Mouse (Mus musculus) forebrain, embryonic 13.5 days (tissue): Measurements from ENCODE around the gene Slc39a9. TPM values are rescaled to one million over a fixed set of nuclear protein-coding genes. Genes with fewer than 3 reads are reported as not detected.

Experiments
- ATAC-seq: fragments of 200-750 bp; cut with Nextera tagmentation; 2 replicates; pipeline ENCODE4 v1.8.0; 2017
- H3K27ac ChIP-seq: fragments of 300-500 bp; sonication (generic); 2 replicates; pipeline ENCODE4 v1.5.1; 2015; ENCODE audit warnings: inconsistent platforms, mild to moderate bottlenecking, moderate library complexity
- H3K27me3 ChIP-seq: fragments of 300-500 bp; sonication (generic); 2 replicates; pipeline ENCODE4 v1.6.1; 2015; ENCODE audit warnings: mild to moderate bottlenecking, inconsistent platforms
- H3K36me3 ChIP-seq: fragments of 300-500 bp; sonication (generic); 2 replicates; pipeline ENCODE4 v1.6.1; 2015; ENCODE audit warnings: mild to moderate bottlenecking, inconsistent platforms; ENCODE audit not compliant: poor library complexity, severe bottlenecking
- H3K4me1 ChIP-seq: fragments of 300-500 bp; sonication (generic); 2 replicates; pipeline ENCODE4 v1.6.1; 2015; ENCODE audit warnings: inconsistent platforms
- H3K4me2 ChIP-seq: fragments of 300-500 bp; sonication (generic); 2 replicates; pipeline ENCODE4 v1.6.1; 2015; ENCODE audit warnings: inconsistent platforms, mild to moderate bottlenecking, moderate library complexity
- H3K4me3 ChIP-seq: fragments of 300-500 bp; sonication (generic); 2 replicates; pipeline ENCODE4 v1.5.1; 2015; ENCODE audit warnings: mild to moderate bottlenecking, inconsistent platforms
- H3K9ac ChIP-seq: fragments of 300-500 bp; sonication (generic); 2 replicates; pipeline ENCODE4 v1.6.1; 2015; ENCODE audit warnings: mild to moderate bottlenecking, inconsistent platforms
- H3K9me3 ChIP-seq: fragments of 300-500 bp; sonication (generic); replicated peaks from 2 replicates; pipeline ENCODE4 v1.6.1; 2016; ENCODE audit warnings: inconsistent platforms
- WGBS: fragments of 180-500 bp; shearing (Covaris S2); methylation state at CpG from one replicate; pipeline ENCODE4 v1.1.7; 2015; 5-methylcytosine and 5-hydroxymethylcytosine counted together
- polyA plus RNA-seq: library from polyadenylated mRNA; unstranded; fragments of >200 nt; fragmentation: Nextera tagmentation; extraction: Ambion mirVana; gene quantifications from 2 replicates; pipeline ENCODE4 v1.2.1, GENCODE M21; 2015

Gene Slc39a9
- polyA plus RNA-seq, 1 experiment from 2014 or later: 20.2 TPM

DNA sequence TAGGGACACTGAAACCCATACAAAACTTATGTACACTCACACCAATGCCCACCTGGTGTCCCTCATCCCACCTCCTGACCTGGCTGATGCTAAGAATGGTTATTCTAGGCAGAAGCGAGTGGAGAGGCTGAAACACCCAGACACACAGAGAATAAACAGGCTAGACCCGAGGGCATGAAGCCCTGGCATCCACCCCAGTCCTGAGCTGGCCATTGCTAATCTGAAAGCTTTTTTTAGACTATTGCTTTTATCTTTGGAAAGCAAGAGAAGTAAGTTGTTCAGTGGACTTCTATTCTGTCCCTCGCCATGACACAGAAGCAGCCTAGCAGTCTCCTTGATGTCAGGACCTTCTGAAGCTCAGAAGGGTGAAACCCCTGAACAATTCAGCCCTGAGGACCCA is 33.8 kb upstream of the Slc39a9 start:
- Histone ChIP-seq H3K9ac (no peak overlapping the region), H3K27ac (no peak overlapping the region), H3K9me3 (no peaks in the 10 kb centered on the region), H3K4me2 (no peak overlapping the region), H3K36me3 (peaks cover 2% of the 10 kb centered on the region; the same call in 1 of the 2 replicates), H3K27me3 (no peaks in the 10 kb centered on the region), H3K4me1 (no peaks in the 10 kb centered on the region), H3K4me3 (no peak overlapping the region)
- no peak for ATAC-seq
- WGBS: 89% methylated on average over 3 of the region's 3 CpGs

DNA sequence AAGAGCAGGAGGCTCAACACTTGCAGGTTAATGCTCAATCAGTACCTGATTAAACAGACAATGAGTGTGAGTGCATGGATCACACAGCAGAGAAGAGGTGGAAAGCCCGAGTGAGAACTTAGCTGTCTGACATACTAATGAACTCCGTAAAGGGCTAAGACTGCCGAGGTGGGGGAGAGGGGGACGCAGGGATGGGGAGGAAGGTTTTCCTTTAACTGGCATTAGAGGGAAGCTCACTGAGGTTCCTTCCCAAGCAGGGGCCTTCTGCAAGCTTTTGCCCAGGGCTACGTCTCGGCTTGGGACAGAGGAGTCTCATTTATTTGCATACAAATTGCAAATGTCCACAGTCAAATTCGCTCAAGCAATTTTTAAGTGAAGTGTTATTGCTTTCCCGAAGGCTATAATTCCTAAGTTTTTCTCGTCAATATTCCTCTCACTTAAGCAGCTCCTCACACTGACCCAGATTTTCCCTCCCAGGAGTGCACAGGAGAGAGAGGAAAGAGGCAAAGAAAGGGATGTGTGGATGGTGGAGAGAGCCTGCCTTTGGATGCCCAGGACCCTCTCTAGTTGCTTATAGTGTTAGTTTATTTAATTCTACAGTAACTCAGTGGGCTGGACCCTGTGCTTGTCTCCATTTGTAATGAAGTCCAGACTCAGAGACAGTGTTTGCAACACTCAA is 31.4 kb upstream of the Slc39a9 start:
- WGBS: 53% methylated on average over 9 of the region's 9 CpGs
- Histone ChIP-seq H3K4me2 (no peak overlapping the region), H3K27me3 (no peaks in the 10 kb centered on the region), H3K4me1 (no peaks in the 10 kb centered on the region), H3K9ac (no peak overlapping the region), H3K27ac (no peak overlapping the region), H3K4me3 (no peak overlapping the region), H3K9me3 (no peaks in the 10 kb centered on the region), H3K36me3 (no peaks in the 10 kb centered on the region)
- no peak for ATAC-seq

DNA sequence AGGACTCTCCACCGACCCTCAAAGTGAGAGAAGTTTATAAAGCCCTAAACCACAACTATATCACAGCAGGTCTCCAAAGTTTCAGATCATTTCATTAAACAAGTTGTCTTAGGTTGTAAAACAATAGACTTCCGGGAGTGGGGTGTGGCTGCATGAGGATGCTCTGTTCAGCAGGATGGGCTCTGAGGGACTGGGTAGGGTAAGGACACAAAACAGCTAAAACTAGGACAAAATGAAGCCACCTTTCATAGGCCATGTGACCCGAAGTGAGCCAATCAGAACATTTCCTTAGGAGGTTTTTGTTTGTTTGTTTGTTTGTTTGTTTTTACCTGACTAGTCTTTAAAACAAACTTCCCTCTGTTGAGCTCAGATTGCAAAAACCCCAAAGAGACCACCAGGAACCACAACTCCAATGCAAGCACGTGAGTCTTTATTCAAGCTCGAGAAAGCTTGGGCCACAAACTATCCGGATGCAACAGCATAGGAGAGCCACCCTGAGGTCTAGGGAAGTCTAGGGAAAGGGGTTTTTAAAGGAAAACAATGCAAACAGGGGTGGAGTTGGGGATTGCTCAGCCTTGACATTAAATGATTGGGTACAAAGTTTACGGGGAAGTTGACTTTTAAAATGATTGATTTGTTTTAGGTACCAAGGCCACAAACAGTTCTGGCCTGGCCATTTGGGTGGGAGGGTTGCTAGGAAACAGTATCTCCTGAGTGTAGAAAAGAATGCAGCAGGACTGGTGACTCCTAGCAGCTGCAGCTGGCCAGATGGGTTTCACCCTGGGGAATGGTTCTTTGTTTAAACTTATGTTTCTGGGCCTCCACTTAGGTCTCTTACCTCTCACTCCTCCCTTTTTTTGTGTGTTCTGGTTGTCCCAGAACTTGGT is 28.1 kb upstream of the Slc39a9 start:
- no peak overlapping the region for H3K9ac ChIP-seq
- H3K9me3 ChIP-seq: no peaks in the 10 kb centered on the region
- H3K4me2 ChIP-seq: no peak overlapping the region
- no peak overlapping the region for H3K4me3 ChIP-seq
- no peak for ATAC-seq
- no peaks in the 10 kb centered on the region for H3K36me3 ChIP-seq
- H3K27me3 ChIP-seq: no peaks in the 10 kb centered on the region
- no peak overlapping the region for H3K27ac ChIP-seq
- 73% methylated on average over 7 of the region's 7 CpGs for WGBS
- H3K4me1 ChIP-seq: no peaks in the 10 kb centered on the region

DNA sequence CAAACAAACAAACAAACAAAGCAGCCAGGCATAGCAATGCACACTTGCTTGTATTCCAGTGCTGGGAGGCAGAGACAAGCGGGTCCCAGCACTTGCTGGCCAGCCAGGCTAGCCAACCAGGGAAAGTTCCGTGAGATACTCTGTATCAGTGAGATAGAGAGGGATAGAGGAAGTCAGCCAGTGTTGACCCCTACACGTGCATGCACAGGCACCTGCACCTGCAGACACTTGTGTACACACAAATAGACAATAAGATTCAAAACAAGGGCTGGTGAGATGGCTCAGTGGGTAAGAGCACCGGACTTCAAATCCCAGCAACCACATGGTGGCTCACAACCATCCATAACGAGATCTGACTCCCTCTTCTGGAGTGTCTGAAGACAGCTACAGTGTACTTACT is 23.2 kb upstream of the Slc39a9 start:
- Histone ChIP-seq H3K27me3 (no peaks in the 10 kb centered on the region), H3K9ac (no peak overlapping the region), H3K4me1 (no peaks in the 10 kb centered on the region), H3K4me2 (no peak overlapping the region), H3K9me3 (no peaks in the 10 kb centered on the region), H3K4me3 (no peak overlapping the region), H3K27ac (no peak overlapping the region), H3K36me3 (no peaks in the 10 kb centered on the region)
- no peak for ATAC-seq
- WGBS: 78% methylated on average over 5 of the region's 5 CpGs

DNA sequence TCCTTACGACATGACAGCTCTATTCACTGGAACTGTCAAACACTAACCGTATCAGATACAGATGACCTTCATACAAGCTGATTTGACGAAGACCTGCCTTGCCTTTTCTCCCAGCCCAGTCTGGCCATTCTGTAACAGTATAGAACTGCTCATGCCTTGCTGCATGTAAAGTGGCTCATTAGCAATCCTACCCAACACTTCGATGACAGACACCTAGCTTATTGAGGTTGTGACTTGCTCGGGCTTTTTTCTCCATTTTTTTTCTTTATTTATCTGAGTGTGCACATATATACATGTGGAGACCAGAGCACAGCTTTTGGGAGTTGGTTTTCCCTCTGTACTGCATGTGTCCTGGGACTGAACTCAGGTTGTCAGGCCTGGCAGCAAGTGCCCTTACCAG is 11.9 kb upstream of the Slc39a9 start:
- Histone ChIP-seq H3K4me3 (no peak overlapping the region), H3K27ac (no peak overlapping the region), H3K9me3 (no peaks in the 10 kb centered on the region), H3K27me3 (no peaks in the 10 kb centered on the region), H3K9ac (no peak overlapping the region), H3K4me1 (peaks cover 2% of the 10 kb centered on the region; the same call in 1 of the 2 replicates), H3K36me3 (peaks cover 60% of the 10 kb centered on the region), H3K4me2 (no peak overlapping the region)
- ATAC-seq: no peak
- WGBS: 87% methylated on average over 5 of the region's 5 CpGs

DNA sequence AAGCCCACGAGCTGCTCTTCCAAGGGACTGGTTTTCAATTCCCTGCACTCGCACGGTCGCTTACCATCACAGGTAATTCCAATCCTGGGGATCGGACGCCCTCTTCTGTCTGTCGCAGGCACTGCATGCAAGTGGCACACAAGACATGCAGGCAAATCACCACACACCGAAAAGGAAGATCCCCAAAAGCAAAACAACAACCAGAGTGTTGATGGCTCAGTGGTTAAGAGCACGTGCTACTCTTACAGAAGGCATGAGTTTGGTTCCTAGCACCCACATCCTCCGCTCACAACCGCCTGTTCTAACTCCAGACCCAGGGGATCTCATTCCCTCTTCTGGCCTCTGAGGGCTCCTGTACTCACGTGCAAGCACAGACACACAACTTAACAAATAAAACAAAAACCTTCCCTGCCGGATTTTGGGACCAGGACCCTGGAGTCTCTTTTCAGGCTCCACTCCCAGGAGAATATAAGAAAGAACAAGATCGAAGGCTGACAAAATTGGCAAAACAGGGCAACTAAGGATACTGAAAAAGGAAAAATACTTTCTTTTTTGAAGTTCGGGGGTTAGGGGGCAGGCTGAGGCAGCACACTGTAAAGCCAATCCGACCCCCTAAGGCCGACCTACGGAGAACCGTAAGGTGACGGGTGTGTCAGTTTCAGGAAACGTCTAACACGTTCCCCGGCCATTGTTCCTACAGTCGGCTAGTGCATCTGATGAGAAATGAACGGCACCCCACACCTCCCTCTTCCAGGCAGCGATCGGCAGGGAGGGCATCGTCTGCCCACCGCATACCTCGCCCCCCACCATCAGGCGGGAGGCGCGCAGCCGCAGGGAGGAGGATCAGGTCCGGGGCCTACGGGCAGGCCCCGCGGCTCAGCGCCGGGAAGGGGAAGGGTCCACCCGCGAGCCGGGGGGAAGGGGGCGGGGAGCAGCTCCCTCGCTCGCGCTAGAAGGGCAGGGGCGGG is 674 bp upstream of the Slc39a9 start:
- H3K27ac ChIP-seq: peak overlapping the region; percentile 87
- peaks cover 49% of the 10 kb centered on the region for H3K4me1 ChIP-seq
- H3K36me3 ChIP-seq: peaks cover 35% of the 10 kb centered on the region
- H3K4me3 ChIP-seq: peak overlapping the region; percentile 90
- peak overlapping the region; percentile 90 for H3K9ac ChIP-seq
- peak overlapping the region; percentile 97 for H3K4me2 ChIP-seq
- H3K9me3 ChIP-seq: no peaks in the 10 kb centered on the region
- WGBS: 3% methylated on average over 31 of the region's 48 CpGs
- peak; percentile 83 for ATAC-seq
- no peaks in the 10 kb centered on the region for H3K27me3 ChIP-seq

DNA sequence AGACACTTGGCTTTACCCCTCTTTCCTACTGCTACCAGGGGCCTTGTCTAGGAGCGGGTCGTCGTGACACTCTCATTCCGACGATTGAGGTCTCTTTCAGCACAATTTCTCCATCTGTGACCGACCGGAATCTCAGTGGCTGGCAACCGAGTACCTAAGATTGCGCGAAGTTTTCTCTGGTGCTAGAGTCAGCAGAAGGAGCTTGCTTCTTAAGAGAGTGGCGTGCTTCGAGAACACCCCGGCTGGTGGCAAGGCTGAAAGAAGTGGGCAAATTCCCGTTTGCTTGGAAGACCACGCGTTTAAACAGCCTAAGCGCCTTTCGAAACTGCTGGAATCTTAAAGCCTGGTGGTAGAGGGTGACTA is 804 bp downstream of the Slc39a9 start:
- WGBS: 10% methylated on average over 18 of the region's 18 CpGs
- H3K4me2 ChIP-seq: peak overlapping the region; percentile 97
- H3K4me1 ChIP-seq: peaks cover 53% of the 10 kb centered on the region
- H3K36me3 ChIP-seq: peaks cover 32% of the 10 kb centered on the region
- no peaks in the 10 kb centered on the region for H3K27me3 ChIP-seq
- H3K27ac ChIP-seq: 0 out of 2 replicates have a peak overlapping the region, but pooled peaks have one; percentile 87
- H3K4me3 ChIP-seq: peak overlapping the region; percentile 90
- no peaks in the 10 kb centered on the region for H3K9me3 ChIP-seq
- ATAC-seq: no peak; the same call in 1 of the 2 replicates
- peak overlapping the region; percentile 90 for H3K9ac ChIP-seq

DNA sequence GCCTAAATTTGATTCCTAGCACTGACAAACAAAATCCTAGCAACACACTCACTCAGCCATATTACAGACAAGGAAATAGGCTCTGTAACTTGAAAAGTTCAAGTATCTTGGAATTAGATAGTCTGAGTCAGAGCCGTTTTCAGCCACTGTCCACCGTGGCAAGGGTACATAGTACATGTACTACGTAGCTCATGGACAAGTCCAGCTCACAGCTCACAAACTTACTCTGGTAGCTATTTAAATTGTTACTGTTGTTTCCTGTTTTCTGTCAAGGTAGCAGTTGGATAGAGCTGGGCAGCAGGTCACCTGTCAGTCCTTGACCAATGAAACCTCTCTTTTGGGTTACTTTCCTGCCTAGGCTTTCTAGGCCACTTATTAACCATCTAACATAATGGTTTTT is 2.7 kb downstream of the Slc39a9 start:
- Histone ChIP-seq H3K4me1 (peaks cover 53% of the 10 kb centered on the region), H3K9me3 (no peaks in the 10 kb centered on the region), H3K9ac (no peak overlapping the region), H3K36me3 (peaks cover 17% of the 10 kb centered on the region), H3K27me3 (no peaks in the 10 kb centered on the region), H3K27ac (no peak overlapping the region), H3K4me3 (no peak overlapping the region), H3K4me2 (peak overlapping the region; percentile 97)
- WGBS: 92% methylated on average over 3 of the region's 3 CpGs
- ATAC-seq: no peak

DNA sequence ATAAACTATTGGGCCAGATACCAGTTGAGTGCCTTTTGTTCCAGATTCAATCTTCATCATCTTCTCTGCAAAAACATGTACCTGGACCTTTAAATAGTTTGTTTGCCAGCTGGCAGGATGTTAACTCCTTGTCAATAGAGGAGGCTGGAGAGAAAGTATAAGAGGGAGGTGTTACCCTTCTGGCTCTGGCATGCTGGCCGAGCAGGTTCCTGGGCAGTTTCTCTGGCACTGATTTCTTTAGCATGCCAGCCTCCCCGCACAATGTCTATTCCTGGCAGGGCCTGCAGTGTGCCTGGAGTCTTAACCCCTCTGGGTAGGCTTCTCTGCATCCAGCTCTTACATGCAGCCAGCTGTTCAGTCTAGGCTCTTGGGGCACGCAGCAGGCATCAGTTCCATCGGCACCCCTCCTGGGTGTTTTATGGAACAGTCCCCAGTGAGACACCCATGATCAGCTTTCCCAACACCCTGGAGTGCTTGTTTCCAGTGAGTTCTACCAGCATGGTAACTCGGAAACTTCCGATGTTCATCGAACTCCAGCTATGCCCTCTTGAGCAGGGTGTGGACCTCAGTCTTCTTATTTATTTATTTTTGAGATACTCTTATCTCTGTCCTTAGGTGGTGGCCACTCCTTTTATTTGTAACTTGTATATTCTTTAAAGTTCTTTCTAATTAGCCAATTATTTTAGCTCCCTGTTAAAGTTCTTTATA is 10.4 kb downstream of the Slc39a9 start:
- ATAC-seq: no peak
- Histone ChIP-seq H3K9me3 (no peaks in the 10 kb centered on the region), H3K9ac (no peak overlapping the region), H3K4me1 (peaks cover 3% of the 10 kb centered on the region; the same call in 1 of the 2 replicates), H3K4me3 (no peak overlapping the region), H3K27ac (no peak overlapping the region), H3K36me3 (peaks cover 4% of the 10 kb centered on the region; the same call in 1 of the 2 replicates), H3K27me3 (no peaks in the 10 kb centered on the region), H3K4me2 (no peak overlapping the region)
- 90% methylated on average over 7 of the region's 7 CpGs for WGBS

DNA sequence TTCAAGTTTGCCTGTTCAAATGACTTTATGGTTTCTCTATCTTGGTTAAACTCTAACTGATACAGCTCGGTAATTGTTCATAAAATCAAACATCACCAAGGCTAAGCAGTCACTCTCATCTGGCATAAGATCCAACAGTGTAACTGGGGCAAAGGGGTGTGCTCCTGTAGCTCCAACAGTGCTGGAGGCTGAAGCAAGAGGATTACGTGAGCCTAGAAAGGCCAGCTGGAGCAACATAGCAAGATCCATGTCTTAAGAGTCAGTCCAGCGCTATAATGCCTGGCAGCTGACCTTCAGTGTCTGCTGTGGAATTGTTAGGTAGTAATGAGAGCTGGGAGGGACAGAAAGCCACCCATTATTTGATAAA is 11.0 kb downstream of the Slc39a9 start:
- Histone ChIP-seq H3K27ac (no peak overlapping the region), H3K9me3 (no peaks in the 10 kb centered on the region), H3K4me2 (no peak overlapping the region), H3K36me3 (0 out of 2 replicates have a peak, but pooled peaks cover 2% of the 10 kb centered on the region), H3K9ac (no peak overlapping the region), H3K4me3 (no peak overlapping the region), H3K4me1 (peaks cover 7% of the 10 kb centered on the region), H3K27me3 (no peaks in the 10 kb centered on the region)
- ATAC-seq: no peak
- 90% methylated on average over 3 of the region's 3 CpGs for WGBS

DNA sequence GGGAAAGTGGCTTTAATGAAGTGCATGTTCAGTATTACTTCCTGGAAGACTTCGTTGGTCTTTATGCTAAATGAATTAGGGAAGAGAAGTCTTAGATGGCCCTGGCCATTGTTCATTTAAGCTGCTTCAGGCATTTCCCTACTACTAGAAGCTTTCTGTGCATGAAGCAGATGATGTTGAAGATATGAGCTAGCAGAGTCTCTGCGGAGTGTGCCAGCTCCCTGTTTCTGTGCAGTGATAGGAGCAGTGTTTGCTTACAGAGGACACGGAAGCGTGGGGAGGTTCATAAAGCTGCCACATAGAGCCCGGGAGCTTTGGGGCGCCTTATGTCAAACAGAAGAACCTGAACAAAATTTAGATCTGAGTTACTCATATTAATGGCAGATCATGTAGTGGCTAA is 15.0 kb downstream of the Slc39a9 start:
- no peak overlapping the region for H3K9ac ChIP-seq
- peaks cover 9% of the 10 kb centered on the region for H3K36me3 ChIP-seq
- 86% methylated on average over 6 of the region's 6 CpGs for WGBS
- H3K4me3 ChIP-seq: no peak overlapping the region
- H3K4me2 ChIP-seq: no peak overlapping the region
- ATAC-seq: no peak
- peaks cover 7% of the 10 kb centered on the region for H3K4me1 ChIP-seq
- H3K9me3 ChIP-seq: no peaks in the 10 kb centered on the region
- no peaks in the 10 kb centered on the region for H3K27me3 ChIP-seq
- H3K27ac ChIP-seq: no peak overlapping the region
